Mouse (Mus musculus): ENCODE measurements around the gene Eif1. TPM values are rescaled to one million over a fixed set of nuclear protein-coding genes. Genes with fewer than 3 reads are reported as not detected.
"Not testable (repeated sequence)": the region's sequence is repeated elsewhere in the genome, so short reads cannot be mapped to it uniquely, and the experiment has no call there.

The Eif1 gene
- polyA plus RNA-seq, 1 experiment from 2014 or later = 1,764 TPM

DNA sequence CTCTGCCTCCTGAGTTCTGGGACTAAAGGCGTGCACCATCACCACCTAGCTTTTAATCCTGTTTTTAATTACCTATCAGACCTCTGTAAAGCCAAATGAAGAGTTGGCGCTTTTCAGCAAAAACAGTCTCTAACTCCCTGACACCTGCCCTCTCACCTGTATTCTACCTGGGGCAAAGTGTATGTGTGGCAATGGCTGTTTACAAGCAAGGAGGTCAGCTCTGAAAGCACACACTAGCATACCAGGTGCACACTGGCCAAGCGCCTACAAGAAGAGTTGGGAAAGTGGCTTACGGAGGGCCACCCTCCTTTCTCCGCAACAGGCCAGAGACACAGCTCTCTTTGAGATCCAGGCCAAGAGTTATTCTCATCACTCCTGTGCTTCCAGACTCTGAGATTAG is 4.2 kb upstream of the Eif1 start:
- Histone ChIP-seq H3K9ac (no peak overlapping the region), H3K4me3 (no peak overlapping the region), H3K27ac (no peak overlapping the region), H3K27me3 (no peaks in the 10 kb centered on the region), H3K9me3 (no peaks in the 10 kb centered on the region), H3K4me1 (peaks cover 2% of the 10 kb centered on the region; the same call in 1 of the 2 replicates), H3K36me3 (no peaks in the 10 kb centered on the region), H3K4me2 (no peak overlapping the region)
- no peak for ATAC-seq (ENCODE audit: insufficient number of reproducible peaks, low FRiP score, low TSS enrichment, low read depth)
- WGBS = 82% methylated on average over 5 of the region's 5 CpGs

DNA sequence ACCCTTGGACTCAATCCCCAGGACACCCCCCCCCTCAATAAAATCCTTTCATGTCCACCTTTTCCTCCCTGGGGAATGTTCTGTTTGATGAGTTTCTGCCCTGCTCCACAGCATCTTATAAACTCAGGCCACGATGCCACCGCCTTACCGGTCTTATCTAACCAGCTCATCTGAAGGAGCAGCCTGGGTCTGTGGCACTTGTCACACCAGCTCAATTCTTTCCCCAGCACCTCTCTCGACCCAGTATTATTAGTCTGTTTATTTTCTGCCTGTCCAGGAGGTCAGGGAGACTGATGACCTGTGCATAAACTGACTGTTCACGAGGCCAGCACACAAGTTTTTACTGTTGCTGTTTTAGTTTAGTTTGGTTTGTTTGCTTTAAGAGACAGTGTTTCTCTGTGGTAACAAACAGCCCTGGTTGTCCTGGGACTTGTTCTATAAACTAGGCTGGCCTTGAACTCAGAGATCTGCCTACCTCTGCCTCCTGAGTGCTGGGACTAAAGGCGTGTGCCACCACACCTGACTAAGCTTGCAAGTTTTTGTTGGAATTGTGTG is 1.8 kb upstream of the Eif1 start:
- Histone ChIP-seq H3K4me3 (no peak overlapping the region), H3K9me3 (no peaks in the 10 kb centered on the region), H3K4me1 (peaks cover 7% of the 10 kb centered on the region; the same call in 1 of the 2 replicates), H3K9ac (no peak overlapping the region), H3K4me2 (no peak overlapping the region), H3K27ac (no peak overlapping the region), H3K27me3 (no peaks in the 10 kb centered on the region), H3K36me3 (peaks cover 19% of the 10 kb centered on the region)
- ATAC-seq (ENCODE audit: insufficient number of reproducible peaks, low FRiP score, low TSS enrichment, low read depth) = no peak
- 46% methylated on average over 6 of the region's 6 CpGs for WGBS

DNA sequence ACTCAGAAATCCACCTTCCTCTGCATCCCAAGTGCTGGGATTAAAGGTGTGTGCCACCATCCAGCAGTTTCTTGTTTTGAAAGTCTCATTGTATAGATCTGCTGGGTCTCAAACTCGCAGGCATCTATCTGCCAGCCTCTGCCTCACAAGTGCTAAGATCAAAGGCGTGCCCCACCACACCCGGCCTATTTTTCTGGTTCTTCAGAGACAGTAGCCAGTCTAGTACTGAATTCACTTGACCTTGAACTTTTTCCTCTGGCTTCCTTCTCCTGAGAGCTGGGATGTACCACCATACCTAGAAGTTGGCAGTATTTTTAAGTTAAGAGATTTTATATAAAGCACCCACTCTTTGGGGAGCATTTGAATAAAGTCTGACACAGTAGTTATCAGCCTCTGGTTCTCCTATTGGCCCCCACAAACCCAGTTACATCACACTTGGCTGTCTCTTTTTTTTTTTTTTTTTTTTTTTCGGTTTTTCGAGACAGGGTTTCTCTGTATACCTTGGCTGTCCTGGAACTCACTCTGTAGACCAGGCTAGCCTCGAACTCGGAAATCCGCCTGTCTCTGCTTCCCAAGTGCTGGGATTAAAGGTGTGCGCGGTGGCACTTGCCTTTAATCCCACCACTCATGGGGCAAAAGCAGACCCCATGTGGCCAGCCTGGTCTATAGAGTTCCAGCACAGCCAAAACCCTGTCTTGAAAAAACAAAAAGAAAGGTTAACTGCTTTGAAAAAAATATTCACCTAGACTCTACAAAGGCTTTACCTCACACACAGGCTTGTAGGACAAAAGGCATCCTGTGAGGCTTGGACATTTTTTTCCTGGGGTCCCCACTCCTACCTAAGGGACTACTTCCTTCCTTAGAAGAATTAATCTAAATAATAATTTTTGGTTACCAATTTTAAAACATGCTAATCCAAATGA is 895 bp upstream of the Eif1 start:
- H3K9ac ChIP-seq = no peak overlapping the region
- ATAC-seq (ENCODE audit: insufficient number of reproducible peaks, low FRiP score, low TSS enrichment, low read depth) = no peak
- H3K4me3 ChIP-seq = peak overlapping the region; percentile 72
- no peaks in the 10 kb centered on the region for H3K27me3 ChIP-seq
- peaks cover 19% of the 10 kb centered on the region for H3K36me3 ChIP-seq
- H3K27ac ChIP-seq = peak overlapping the region; percentile 75; the same call in 1 of the 2 replicates
- peak overlapping the region; percentile 62 for H3K4me2 ChIP-seq
- H3K4me1 ChIP-seq = peaks cover 7% of the 10 kb centered on the region; the same call in 1 of the 2 replicates
- H3K9me3 ChIP-seq = no peaks in the 10 kb centered on the region
- WGBS = 85% methylated on average over 10 of the region's 10 CpGs

DNA sequence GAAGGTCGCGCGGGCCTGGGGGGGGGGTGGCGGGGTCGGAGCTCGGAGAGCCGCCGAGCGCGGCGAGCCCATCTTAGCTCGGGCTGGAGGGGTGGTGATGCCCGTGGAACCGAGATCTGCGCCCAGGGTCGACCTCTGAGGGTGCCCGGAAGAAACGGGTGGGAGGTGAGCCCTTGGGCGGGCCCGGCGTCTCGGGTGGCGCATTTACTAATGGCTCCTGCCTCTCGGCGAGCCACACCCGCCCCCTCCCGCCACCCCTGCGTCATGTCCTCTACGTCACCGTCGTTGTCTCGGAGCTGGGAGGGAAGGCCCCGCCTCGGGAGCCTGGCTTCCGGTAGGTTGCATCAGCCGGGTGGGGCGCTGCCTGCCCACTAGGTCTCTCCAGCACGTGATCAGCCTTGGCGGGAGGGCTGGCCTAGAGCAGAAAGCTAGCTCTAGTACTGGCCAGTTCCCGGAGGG is 516 bp downstream of the Eif1 start:
- Histone ChIP-seq H3K4me3 (peak overlapping the region; percentile 72), H3K4me2 (peak overlapping the region; percentile 58), H3K9ac (peak overlapping the region; percentile 92), H3K9me3 (no peaks in the 10 kb centered on the region), H3K4me1 (peaks cover 7% of the 10 kb centered on the region; the same call in 1 of the 2 replicates), H3K36me3 (peaks cover 19% of the 10 kb centered on the region), H3K27me3 (no peaks in the 10 kb centered on the region), H3K27ac (peak overlapping the region; percentile 100)
- peak; percentile 81 for ATAC-seq (ENCODE audit: insufficient number of reproducible peaks, low FRiP score, low TSS enrichment, low read depth)
- whole genome bisulfite sequencing = under 1% methylated on average over 40 of the region's 40 CpGs

DNA sequence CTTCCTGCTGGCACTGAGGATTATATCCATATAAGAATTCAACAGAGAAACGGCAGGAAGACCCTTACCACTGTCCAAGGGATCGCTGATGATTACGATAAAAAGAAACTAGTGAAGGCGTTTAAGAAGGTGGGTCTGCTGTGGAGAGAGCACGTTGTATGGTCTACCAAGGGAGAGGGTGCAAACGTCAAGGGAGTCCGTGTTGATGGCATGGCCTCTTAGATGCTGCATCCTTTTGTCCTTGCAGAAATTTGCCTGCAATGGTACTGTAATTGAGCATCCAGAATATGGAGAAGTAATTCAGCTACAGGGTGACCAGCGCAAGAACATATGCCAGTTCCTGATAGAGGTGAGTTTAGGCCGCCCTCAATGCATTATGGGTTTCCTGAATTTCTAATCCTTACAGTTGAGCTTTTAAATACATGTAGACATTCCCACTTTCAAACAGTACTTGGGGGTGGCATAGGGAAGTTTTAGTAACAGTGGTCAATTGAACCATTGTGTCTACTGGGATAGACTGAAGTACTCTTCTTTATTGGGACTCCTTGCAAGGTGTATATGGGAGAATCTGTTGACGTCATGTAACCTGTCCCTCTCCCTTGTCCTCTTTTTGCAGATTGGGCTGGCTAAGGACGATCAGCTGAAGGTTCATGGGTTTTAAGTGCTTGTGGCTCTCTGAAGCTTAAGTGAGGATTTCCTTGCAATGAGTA is 1.2 kb downstream of the Eif1 start:
- peak overlapping the region; percentile 58 for H3K4me2 ChIP-seq
- H3K36me3 ChIP-seq = peaks cover 19% of the 10 kb centered on the region
- H3K27ac ChIP-seq = peak overlapping the region; percentile 100
- not testable (repeated sequence) for ATAC-seq (ENCODE audit: insufficient number of reproducible peaks, low FRiP score, low TSS enrichment, low read depth); H3K27me3 ChIP-seq; H3K9me3 ChIP-seq; H3K4me1 ChIP-seq
- WGBS = 15% methylated on average over 11 of the region's 11 CpGs
- H3K9ac ChIP-seq = peak overlapping the region; percentile 92
- H3K4me3 ChIP-seq = peak overlapping the region; percentile 72

DNA sequence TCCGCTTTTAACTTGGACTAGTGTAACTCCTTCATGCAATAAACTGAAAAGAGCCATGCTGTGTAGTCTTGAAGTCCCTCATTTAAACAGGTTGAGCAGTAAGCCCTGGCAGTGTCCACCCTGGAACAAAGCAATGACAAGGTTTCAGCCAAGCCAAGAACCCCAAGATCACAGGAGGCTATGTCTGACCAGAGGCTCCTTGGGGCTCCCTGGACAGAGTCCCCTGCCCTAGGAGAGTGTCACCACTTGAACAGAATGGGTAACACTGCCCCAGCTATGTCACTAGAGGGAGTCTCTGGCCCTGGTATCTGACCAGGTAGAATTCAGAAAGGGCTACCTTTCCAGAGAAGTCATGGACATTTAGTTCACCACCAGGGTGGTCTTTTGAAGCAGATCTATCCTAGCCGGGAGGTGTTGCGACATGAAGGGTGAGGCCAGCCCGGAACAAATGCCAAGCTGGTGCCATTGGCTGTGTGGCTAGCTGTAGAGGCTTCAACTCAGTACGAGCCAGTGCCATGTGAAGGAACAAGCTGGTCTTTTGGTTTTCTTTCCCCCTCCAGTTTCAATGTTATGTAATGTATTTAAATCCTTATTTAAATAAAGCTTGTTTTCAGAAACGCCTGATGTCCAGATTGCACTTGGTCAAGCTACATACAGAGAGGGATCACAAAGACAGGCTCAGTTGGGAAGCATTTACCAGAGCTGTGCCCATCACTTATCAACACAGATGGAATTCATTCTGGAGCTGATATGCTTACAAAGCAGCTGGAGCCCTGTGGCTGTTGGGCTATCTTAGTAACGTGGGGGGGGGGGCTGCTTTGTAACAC is 2.0 kb downstream of the Eif1 start:
- 83% methylated on average over 7 of the region's 7 CpGs for WGBS
- ATAC-seq (ENCODE audit: insufficient number of reproducible peaks, low FRiP score, low TSS enrichment, low read depth); H3K4me3 ChIP-seq; H3K27me3 ChIP-seq; H3K4me1 ChIP-seq; H3K4me2 ChIP-seq; H3K9me3 ChIP-seq; H3K9ac ChIP-seq: not testable (repeated sequence)
- Histone ChIP-seq H3K27ac (0 out of 2 replicates have a peak overlapping the region, but pooled peaks have one; percentile 38), H3K36me3 (peaks cover 19% of the 10 kb centered on the region)

DNA sequence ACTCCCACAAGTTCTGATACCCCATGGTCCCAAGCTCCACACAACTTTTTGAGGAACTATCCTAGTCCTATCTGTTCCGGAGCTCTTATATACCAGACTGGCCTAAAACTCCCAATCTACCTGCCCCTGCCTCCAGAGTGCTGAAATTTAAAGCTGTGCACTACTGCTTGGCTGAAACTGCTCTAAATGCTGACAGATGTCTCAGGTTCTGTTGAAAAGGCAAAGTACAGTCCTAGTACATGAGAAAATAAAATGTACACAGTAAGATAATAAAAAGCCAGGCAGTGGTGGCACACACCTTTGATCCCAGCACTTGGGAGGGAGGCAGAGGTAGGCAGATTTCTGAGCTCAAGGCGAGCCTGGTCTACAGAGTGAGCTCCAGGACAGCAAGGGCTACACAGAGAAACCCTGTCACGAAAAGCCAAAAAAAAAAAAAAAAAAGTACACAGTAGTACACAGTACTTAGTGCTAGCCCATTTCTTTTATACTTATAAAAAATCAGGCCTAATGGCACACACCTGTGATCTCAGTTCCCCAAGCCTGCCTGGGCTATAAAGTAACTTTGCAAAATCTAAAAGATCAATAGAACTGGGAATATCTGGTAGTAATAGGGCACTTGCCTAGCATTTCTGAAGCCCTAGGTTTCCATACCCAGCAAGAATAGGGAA is 3.0 kb downstream of the Eif1 start:
- ATAC-seq (ENCODE audit: insufficient number of reproducible peaks, low FRiP score, low TSS enrichment, low read depth) = no peak
- 71% methylated on average over 3 of the region's 3 CpGs for WGBS
- Histone ChIP-seq H3K36me3 (peaks cover 19% of the 10 kb centered on the region), H3K27me3 (no peaks in the 10 kb centered on the region), H3K9ac (no peak overlapping the region), H3K27ac (peak overlapping the region; percentile 38; the same call in 1 of the 2 replicates), H3K4me3 (no peak overlapping the region), H3K4me2 (no peak overlapping the region), H3K4me1 (peaks cover 7% of the 10 kb centered on the region; the same call in 1 of the 2 replicates), H3K9me3 (no peaks in the 10 kb centered on the region)

DNA sequence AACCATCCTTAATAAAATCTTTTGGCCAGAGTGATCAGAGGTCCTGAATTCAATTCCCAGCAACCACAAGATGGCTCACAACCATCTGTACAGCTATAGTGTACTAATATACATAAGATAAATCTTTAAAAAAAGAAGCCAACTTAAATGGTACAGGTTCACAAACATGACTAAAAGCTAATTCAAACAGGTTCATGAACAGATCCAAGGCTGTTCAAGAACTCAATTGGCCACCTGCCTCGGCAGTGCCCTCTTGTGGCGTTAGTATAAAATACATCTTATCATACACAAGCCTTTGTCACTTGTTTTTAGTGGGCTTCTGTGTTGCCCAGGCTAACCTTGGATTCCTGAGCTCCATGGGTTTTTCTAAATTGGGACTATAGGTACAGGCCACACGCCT is 3.9 kb downstream of the Eif1 start:
- no peak overlapping the region for H3K4me2 ChIP-seq
- peaks cover 19% of the 10 kb centered on the region for H3K36me3 ChIP-seq
- no peak for ATAC-seq (ENCODE audit: insufficient number of reproducible peaks, low FRiP score, low TSS enrichment, low read depth)
- H3K4me1 ChIP-seq = peaks cover 7% of the 10 kb centered on the region; the same call in 1 of the 2 replicates
- H3K9ac ChIP-seq = no peak overlapping the region
- H3K27ac ChIP-seq = no peak overlapping the region
- H3K4me3 ChIP-seq = no peak overlapping the region
- H3K9me3 ChIP-seq = no peaks in the 10 kb centered on the region
- WGBS = 20% methylated on average over 3 of the region's 3 CpGs
- H3K27me3 ChIP-seq = no peaks in the 10 kb centered on the region

DNA sequence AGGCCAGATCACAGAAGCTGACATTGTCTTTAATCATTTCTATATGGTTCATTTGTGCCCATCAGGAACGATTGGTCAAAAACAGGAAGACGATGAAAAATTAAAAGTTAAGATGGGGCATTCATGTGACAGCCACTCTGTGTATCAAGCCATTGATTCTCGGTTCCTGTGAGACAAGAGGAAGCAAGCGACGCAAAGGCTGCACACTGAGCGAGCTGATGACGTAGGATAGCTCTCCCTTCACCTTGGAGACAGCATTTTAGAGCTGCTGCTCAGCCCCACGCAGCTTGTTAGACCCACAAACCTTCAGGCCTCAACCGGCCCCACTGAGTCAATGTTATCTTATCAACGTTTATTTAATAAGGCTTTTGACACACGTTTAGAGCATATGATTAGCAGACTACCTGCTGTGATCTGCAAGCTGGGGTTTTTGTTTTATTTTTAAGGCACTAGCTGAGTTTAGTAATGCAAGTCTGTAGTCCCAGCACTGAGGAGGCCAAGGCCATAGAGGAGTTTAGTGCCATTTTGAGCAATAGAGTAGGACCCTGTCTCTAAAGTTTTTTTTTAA is 5.5 kb downstream of the Eif1 start:
- Histone ChIP-seq H3K27me3 (no peaks in the 10 kb centered on the region), H3K9me3 (no peaks in the 10 kb centered on the region), H3K4me3 (no peak overlapping the region), H3K27ac (no peak overlapping the region), H3K36me3 (peaks cover 19% of the 10 kb centered on the region), H3K9ac (no peak overlapping the region), H3K4me1 (peaks cover 5% of the 10 kb centered on the region), H3K4me2 (no peak overlapping the region)
- ATAC-seq (ENCODE audit: insufficient number of reproducible peaks, low FRiP score, low TSS enrichment, low read depth) = no peak
- WGBS = 80% methylated on average over 11 of the region's 11 CpGs

DNA sequence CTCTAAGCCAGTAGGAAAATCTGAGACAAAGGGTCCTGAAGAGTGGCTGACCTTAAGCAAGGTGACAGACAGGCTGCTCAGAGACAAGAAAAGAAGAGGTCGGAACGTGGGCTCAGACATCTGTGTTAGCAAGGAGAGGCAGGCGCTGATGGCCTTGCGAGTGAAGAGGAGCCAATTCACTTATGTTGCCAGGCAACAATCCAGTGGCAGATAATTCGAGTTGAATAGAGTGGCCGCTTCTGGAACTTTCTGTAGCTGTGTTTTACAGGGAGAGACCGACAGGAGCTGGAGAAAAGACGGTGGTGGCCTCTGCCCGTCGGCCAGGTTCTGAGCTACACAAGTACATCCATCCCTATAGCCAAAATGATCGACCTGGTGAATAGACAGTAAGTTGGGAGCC is 7.6 kb downstream of the Eif1 start:
- Histone ChIP-seq H3K4me3 (no peak overlapping the region), H3K27me3 (no peaks in the 10 kb centered on the region), H3K4me2 (no peak overlapping the region), H3K9ac (no peak overlapping the region), H3K9me3 (no peaks in the 10 kb centered on the region), H3K4me1 (no peaks in the 10 kb centered on the region; the same call in 1 of the 2 replicates), H3K27ac (no peak overlapping the region), H3K36me3 (peaks cover 5% of the 10 kb centered on the region)
- WGBS = 86% methylated on average over 11 of the region's 11 CpGs
- ATAC-seq (ENCODE audit: insufficient number of reproducible peaks, low FRiP score, low TSS enrichment, low read depth) = no peak

Data from limb, embryonic 15.5 days (tissue).